Mouse (Mus musculus): ENCODE measurements around the gene Litaf. TPM values are rescaled to one million over a fixed set of nuclear protein-coding genes. Genes with fewer than 3 reads are reported as not detected.

The Litaf gene
- 212 and 364 TPM in 2 replicates for polyA plus RNA-seq (2012; rRNA removed; ENCODE audit: low replicate concordance)

GRCm38 (mm10) chr16:11066029-11066832 is at the start of gene Litaf:
Litaf (minus strand) TSS chr16:11066157.

GRCm38 (mm10) chr16:11060645-11061044 is 5.3 kb downstream of the Litaf start, which contains the start of gene Snn:
Snn (plus strand) TSS chr16:11060945.

Other genes starting within 250 kb of the Litaf start
- 0.63 and 4.0 TPM in 2 replicates for gene Rmi2, start 231.1 kb downstream of the Litaf start, polyA plus RNA-seq (2012; rRNA removed; ENCODE audit: low replicate concordance)
- gene Snn, start 5.2 kb downstream of the Litaf start, polyA plus RNA-seq (2012; rRNA removed; ENCODE audit: low replicate concordance), result 46.6 and 62.2 TPM in 2 replicates
- 24.4 and 29.2 TPM in 2 replicates for gene Txndc11, start 68.5 kb upstream of the Litaf start, polyA plus RNA-seq (2012; rRNA removed; ENCODE audit: low replicate concordance)
- 32.3 and 79.7 TPM in 2 replicates for gene Zc3h7a, start 110.2 kb upstream of the Litaf start, polyA plus RNA-seq (2012; rRNA removed; ENCODE audit: low replicate concordance)
- gene Rsl1d1, start 137.2 kb upstream of the Litaf start, polyA plus RNA-seq (2012; rRNA removed; ENCODE audit: low replicate concordance), result 3.6 and 8.8 TPM in 2 replicates
- gene Gspt1, start 188.2 kb upstream of the Litaf start, polyA plus RNA-seq (2012; rRNA removed; ENCODE audit: low replicate concordance), result 13.4 and 46.1 TPM in 2 replicates
- 1.8 and 2.7 TPM in 2 replicates for gene Tnfrsf17, start 247.7 kb upstream of the Litaf start, polyA plus RNA-seq (2012; rRNA removed; ENCODE audit: low replicate concordance)

Data from mammary gland, adult 2 months (tissue).